Mouse (Mus musculus) megakaryocyte, embryonic 14.5 days (primary cell): ENCODE measurements at regions not wholly inside any gene's neighbourhood (a gene's known extent, or its start where the extent isn't known, plus 50 kb on each side); places are given as distances from the start of the nearest gene placed in this dataset.

Source experiments
- FLI1 ChIP-seq: IDR thresholded peaks from 2 replicates; pipeline ENCODE4 v1.6.1; 2012; ENCODE audit warnings: low read length, inconsistent platforms, mixed read lengths
- GATA1 ChIP-seq: IDR thresholded peaks from 3 replicates; pipeline ENCODE4 v1.6.1; 2012; ENCODE audit warnings: mixed read lengths, low read length, inconsistent platforms, borderline replicate concordance

DNA sequence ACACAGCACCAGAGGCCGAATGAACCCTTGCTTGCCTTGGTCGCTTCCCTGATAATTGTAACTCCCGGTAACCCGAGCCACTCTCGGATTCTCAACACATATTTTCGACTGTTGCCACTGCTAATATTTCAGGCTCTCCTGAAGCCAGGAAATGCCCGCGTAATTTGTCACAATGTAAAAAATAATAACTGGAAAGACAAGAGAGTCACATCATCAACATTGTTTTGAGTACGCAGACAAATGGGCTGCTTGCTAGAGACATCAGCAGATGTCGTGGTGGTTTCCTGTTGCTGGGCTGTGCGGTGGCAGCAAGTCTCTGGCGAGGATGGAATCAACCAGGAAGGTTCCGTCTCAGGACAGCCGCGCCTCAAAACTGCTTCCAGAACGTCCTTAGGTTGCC lies 497.1 kb downstream of the Efna5 start:
- TF ChIP-seq GATA1 (no peak), FLI1 (no peak)
